Mouse (Mus musculus): Measurements from ENCODE around the gene Ppargc1a. TPM values are rescaled to one million over a fixed set of nuclear protein-coding genes. Genes with fewer than 3 reads are reported as not detected.

Gene Ppargc1a
- polyA plus RNA-seq, 1 experiment from 2014 or later, result 9.6 TPM

- H3K9ac ChIP-seq, result no peak overlapping the region
- 94% methylated on average over 1 of the region's 1 CpGs for WGBS
- no peak overlapping the region for H3K4me3 ChIP-seq
- H3K4me2 ChIP-seq, result no peak overlapping the region
- no peaks in the 10 kb centered on the region for H3K27me3 ChIP-seq
- no peaks in the 10 kb centered on the region; the same call in 1 of the 2 replicates for H3K4me1 ChIP-seq (replicated peaks)
- H3K36me3 ChIP-seq, result no peaks in the 10 kb centered on the region
- H3K9me3 ChIP-seq, result no peaks in the 10 kb centered on the region
- ATAC-seq (ENCODE audit: low read depth), result no peak
- no peak overlapping the region for H3K27ac ChIP-seq (replicated peaks)
These were observed 33.1 kb downstream of the Ppargc1a start for GRCm38 (mm10) chr5:51534456-51534855.

GRCm38 (mm10) chr5:51531286-51531685 is 36.2 kb downstream of the Ppargc1a start:
- H3K27me3 ChIP-seq, result no peaks in the 10 kb centered on the region
- H3K36me3 ChIP-seq, result no peaks in the 10 kb centered on the region
- no peak overlapping the region for H3K9ac ChIP-seq
- 86% methylated on average over 1 of the region's 1 CpGs for whole genome bisulfite sequencing
- no peak overlapping the region for H3K27ac ChIP-seq (replicated peaks)
- ATAC-seq (ENCODE audit: low read depth), result no peak
- H3K4me2 ChIP-seq, result no peak overlapping the region
- H3K4me1 ChIP-seq (replicated peaks), result no peaks in the 10 kb centered on the region
- no peaks in the 10 kb centered on the region for H3K9me3 ChIP-seq
- no peak overlapping the region for H3K4me3 ChIP-seq

- Histone ChIP-seq H3K27ac (replicated peaks) (no peak overlapping the region), H3K4me2 (no peak overlapping the region), H3K27me3 (no peaks in the 10 kb centered on the region), H3K9ac (no peak overlapping the region), H3K36me3 (no peaks in the 10 kb centered on the region), H3K9me3 (no peaks in the 10 kb centered on the region), H3K4me3 (no peak overlapping the region), H3K4me1 (replicated peaks) (no peaks in the 10 kb centered on the region)
- WGBS, result 75% methylated on average over 2 of the region's 2 CpGs
- ATAC-seq (ENCODE audit: low read depth), result no peak
These were observed 38.1 kb downstream of the Ppargc1a start for GRCm38 (mm10) chr5:51529444-51529843.

- no peak overlapping the region for H3K4me2 ChIP-seq
- H3K27ac ChIP-seq (replicated peaks), result no peak overlapping the region
- no peaks in the 10 kb centered on the region for H3K4me1 ChIP-seq (replicated peaks)
- ATAC-seq (ENCODE audit: low read depth), result no peak
- H3K9ac ChIP-seq, result no peak overlapping the region
- no peaks in the 10 kb centered on the region for H3K9me3 ChIP-seq
- H3K4me3 ChIP-seq, result no peak overlapping the region
- no peaks in the 10 kb centered on the region for H3K27me3 ChIP-seq
- no peaks in the 10 kb centered on the region for H3K36me3 ChIP-seq
These were observed 39.4 kb downstream of the Ppargc1a start for GRCm38 (mm10) chr5:51528165-51528498.

- Histone ChIP-seq H3K27me3 (no peaks in the 10 kb centered on the region), H3K36me3 (no peaks in the 10 kb centered on the region), H3K9me3 (no peaks in the 10 kb centered on the region), H3K4me3 (no peak overlapping the region), H3K9ac (no peak overlapping the region), H3K27ac (replicated peaks) (no peak overlapping the region), H3K4me2 (no peak overlapping the region), H3K4me1 (replicated peaks) (no peaks in the 10 kb centered on the region)
- ATAC-seq (ENCODE audit: low read depth), result no peak
- 86% methylated on average over 5 of the region's 5 CpGs for WGBS
These were observed 39.9 kb downstream of the Ppargc1a start for GRCm38 (mm10) chr5:51527498-51528164.

GRCm38 (mm10) chr5:51525858-51526257 is 41.7 kb downstream of the Ppargc1a start:
- no peaks in the 10 kb centered on the region for H3K9me3 ChIP-seq
- no peak overlapping the region for H3K9ac ChIP-seq
- no peaks in the 10 kb centered on the region for H3K36me3 ChIP-seq
- WGBS, result 91% methylated on average over 2 of the region's 2 CpGs
- H3K4me2 ChIP-seq, result no peak overlapping the region
- ATAC-seq (ENCODE audit: low read depth), result no peak
- no peaks in the 10 kb centered on the region for H3K27me3 ChIP-seq
- no peak overlapping the region for H3K27ac ChIP-seq (replicated peaks)
- H3K4me3 ChIP-seq, result no peak overlapping the region
- H3K4me1 ChIP-seq (replicated peaks), result no peaks in the 10 kb centered on the region

GRCm38 (mm10) chr5:51520807-51521206 is 46.7 kb downstream of the Ppargc1a start:
- 84% methylated on average over 3 of the region's 3 CpGs for WGBS
- no peak overlapping the region for H3K9ac ChIP-seq
- no peak overlapping the region for H3K4me2 ChIP-seq
- no peak overlapping the region for H3K4me3 ChIP-seq
- no peak overlapping the region for H3K27ac ChIP-seq (replicated peaks)
- H3K36me3 ChIP-seq, result no peaks in the 10 kb centered on the region
- ATAC-seq (ENCODE audit: low read depth), result no peak
- no peaks in the 10 kb centered on the region for H3K9me3 ChIP-seq
- H3K4me1 ChIP-seq (replicated peaks), result no peaks in the 10 kb centered on the region
- no peaks in the 10 kb centered on the region for H3K27me3 ChIP-seq

- no peak overlapping the region for H3K4me3 ChIP-seq
- H3K9me3 ChIP-seq, result no peaks in the 10 kb centered on the region
- ATAC-seq (ENCODE audit: low read depth), result no peak
- 55% methylated on average over 6 of the region's 6 CpGs for WGBS
- H3K36me3 ChIP-seq, result no peaks in the 10 kb centered on the region
- H3K27me3 ChIP-seq, result no peaks in the 10 kb centered on the region
- no peak overlapping the region for H3K27ac ChIP-seq (replicated peaks)
- H3K4me2 ChIP-seq, result no peak overlapping the region
- no peak overlapping the region for H3K9ac ChIP-seq
- H3K4me1 ChIP-seq (replicated peaks), result no peaks in the 10 kb centered on the region
These were observed 49.9 kb downstream of the Ppargc1a start for GRCm38 (mm10) chr5:51517440-51518187.

- H3K27me3 ChIP-seq, result no peaks in the 10 kb centered on the region
- no peak overlapping the region for H3K4me3 ChIP-seq
- ATAC-seq (ENCODE audit: low read depth), result no peak
- no peaks in the 10 kb centered on the region for H3K36me3 ChIP-seq
- no peaks in the 10 kb centered on the region for H3K9me3 ChIP-seq
- H3K27ac ChIP-seq (replicated peaks), result no peak overlapping the region
- H3K9ac ChIP-seq, result no peak overlapping the region
- no peak overlapping the region for H3K4me2 ChIP-seq
- WGBS, result 93% methylated on average over 2 of the region's 2 CpGs
- H3K4me1 ChIP-seq (replicated peaks), result no peaks in the 10 kb centered on the region
These were observed 62.9 kb downstream of the Ppargc1a start for GRCm38 (mm10) chr5:51504654-51505053.

GRCm38 (mm10) chr5:51497910-51498517 is 69.5 kb downstream of the Ppargc1a start:
- Histone ChIP-seq H3K4me1 (replicated peaks) (peaks cover 7% of the 10 kb centered on the region), H3K9ac (no peak overlapping the region), H3K4me3 (no peak overlapping the region), H3K4me2 (no peak overlapping the region), H3K36me3 (no peaks in the 10 kb centered on the region), H3K27ac (replicated peaks) (no peak overlapping the region), H3K27me3 (no peaks in the 10 kb centered on the region), H3K9me3 (no peaks in the 10 kb centered on the region)
- ATAC-seq (ENCODE audit: low read depth), result no peak
- WGBS, result 31% methylated on average over 9 of the region's 9 CpGs

- Histone ChIP-seq H3K4me2 (peak overlapping the region; percentile 47), H3K27ac (replicated peaks) (no peak overlapping the region), H3K36me3 (no peaks in the 10 kb centered on the region), H3K9ac (0 out of 2 replicates have a peak overlapping the region, but pooled peaks have one; percentile 12), H3K4me3 (peak overlapping the region; percentile 16; the same call in 1 of the 2 replicates), H3K27me3 (no peaks in the 10 kb centered on the region), H3K4me1 (replicated peaks) (peaks cover 7% of the 10 kb centered on the region), H3K9me3 (no peaks in the 10 kb centered on the region)
- peak; percentile 71 for ATAC-seq (ENCODE audit: low read depth)
- WGBS, result 44% methylated on average over 6 of the region's 6 CpGs
These were observed 72.1 kb downstream of the Ppargc1a start for GRCm38 (mm10) chr5:51495446-51495845.

GRCm38 (mm10) chr5:51494358-51494876 is 73.1 kb downstream of the Ppargc1a start:
- Histone ChIP-seq H3K9ac (no peak overlapping the region), H3K36me3 (no peaks in the 10 kb centered on the region), H3K27me3 (no peaks in the 10 kb centered on the region), H3K4me2 (peak overlapping the region; percentile 47; the same call in 1 of the 2 replicates), H3K4me1 (replicated peaks) (peaks cover 7% of the 10 kb centered on the region), H3K9me3 (no peaks in the 10 kb centered on the region), H3K27ac (replicated peaks) (no peak overlapping the region), H3K4me3 (no peak overlapping the region)
- 67% methylated on average over 15 of the region's 15 CpGs for WGBS
- no peak for ATAC-seq (ENCODE audit: low read depth)
